Mouse (Mus musculus): ENCODE data around the gene Gm11627. TPM values are rescaled to one million over a fixed set of nuclear protein-coding genes. Genes with fewer than 3 reads are reported as not detected.
"Not testable (repeated sequence)": the region's sequence is repeated elsewhere in the genome, so short reads cannot be mapped to it uniquely, and the experiment has no call there.

Gm11627 gene
- polyA plus RNA-seq, 1 experiment from 2014 or later = 13.8 TPM

GRCm38 (mm10) chr11:102608691-102609090 lies 29.4 kb upstream of the Gm11627 start:
- Histone ChIP-seq H3K9ac (peak overlapping the region; percentile 98), H3K36me3 (peaks cover 4% of the 10 kb centered on the region; the same call in 1 of the 2 replicates), H3K27ac (replicated peaks) (peak overlapping the region; percentile 99), H3K27me3 (replicated peaks) (peaks cover 11% of the 10 kb centered on the region), H3K4me2 (peak overlapping the region; percentile 79), H3K9me3 (no peaks in the 10 kb centered on the region), H3K4me3 (peak overlapping the region; percentile 85), H3K4me1 (peaks cover 43% of the 10 kb centered on the region)
- WGBS = 37% methylated on average over 4 of the region's 4 CpGs
- no peak for ATAC-seq (ENCODE audit: extremely low read depth, insufficient number of reproducible peaks, low FRiP score, low TSS enrichment)

- peak overlapping the region; percentile 85 for H3K4me3 ChIP-seq
- 22% methylated on average over 10 of the region's 10 CpGs for WGBS
- peaks cover 4% of the 10 kb centered on the region; the same call in 1 of the 2 replicates for H3K36me3 ChIP-seq
- H3K9me3 ChIP-seq = no peaks in the 10 kb centered on the region
- peak overlapping the region; percentile 79 for H3K4me2 ChIP-seq
- peak overlapping the region; percentile 99 for H3K27ac ChIP-seq (replicated peaks)
- H3K4me1 ChIP-seq = peaks cover 45% of the 10 kb centered on the region
- no peak for ATAC-seq (ENCODE audit: extremely low read depth, insufficient number of reproducible peaks, low FRiP score, low TSS enrichment)
- peak overlapping the region; percentile 98 for H3K9ac ChIP-seq
- H3K27me3 ChIP-seq (replicated peaks) = peaks cover 11% of the 10 kb centered on the region
These were observed 28.7 kb upstream of the Gm11627 start for GRCm38 (mm10) chr11:102607686-102608548.

- Histone ChIP-seq H3K4me3 (peak overlapping the region; percentile 85), H3K9ac (peak overlapping the region; percentile 98), H3K4me1 (peaks cover 52% of the 10 kb centered on the region), H3K27me3 (replicated peaks) (peaks cover 11% of the 10 kb centered on the region), H3K4me2 (peak overlapping the region; percentile 79), H3K27ac (replicated peaks) (peak overlapping the region; percentile 99)
- ATAC-seq (ENCODE audit: extremely low read depth, insufficient number of reproducible peaks, low FRiP score, low TSS enrichment); H3K9me3 ChIP-seq; H3K36me3 ChIP-seq: not testable (repeated sequence)
- WGBS = 5% methylated on average over 12 of the region's 12 CpGs
These were observed 27.9 kb upstream of the Gm11627 start for GRCm38 (mm10) chr11:102607201-102607600.

- peaks cover 11% of the 10 kb centered on the region for H3K27me3 ChIP-seq (replicated peaks)
- peak overlapping the region; percentile 99 for H3K27ac ChIP-seq (replicated peaks)
- peak overlapping the region; percentile 98 for H3K9ac ChIP-seq
- peak overlapping the region; percentile 85 for H3K4me3 ChIP-seq
- peaks cover 4% of the 10 kb centered on the region; the same call in 1 of the 2 replicates for H3K36me3 ChIP-seq
- no peaks in the 10 kb centered on the region for H3K9me3 ChIP-seq
- no peak for ATAC-seq (ENCODE audit: extremely low read depth, insufficient number of reproducible peaks, low FRiP score, low TSS enrichment)
- under 1% methylated on average over 12 of the region's 12 CpGs for WGBS
- H3K4me1 ChIP-seq = peaks cover 52% of the 10 kb centered on the region
- peak overlapping the region; percentile 79 for H3K4me2 ChIP-seq
These were observed 27.5 kb upstream of the Gm11627 start for GRCm38 (mm10) chr11:102606751-102607171.

GRCm38 (mm10) chr11:102605553-102606416 lies 26.5 kb upstream of the Gm11627 start:
- H3K9ac ChIP-seq = peak overlapping the region; percentile 98
- H3K36me3 ChIP-seq = peaks cover 4% of the 10 kb centered on the region; the same call in 1 of the 2 replicates
- WGBS = under 1% methylated on average over 62 of the region's 62 CpGs
- H3K4me3 ChIP-seq = peak overlapping the region; percentile 85
- peak overlapping the region; percentile 79 for H3K4me2 ChIP-seq
- H3K27ac ChIP-seq (replicated peaks) = peak overlapping the region; percentile 99
- no peaks in the 10 kb centered on the region for H3K9me3 ChIP-seq
- ATAC-seq (ENCODE audit: extremely low read depth, insufficient number of reproducible peaks, low FRiP score, low TSS enrichment) = no peak
- H3K27me3 ChIP-seq (replicated peaks) = peaks cover 11% of the 10 kb centered on the region
- peaks cover 42% of the 10 kb centered on the region for H3K4me1 ChIP-seq

GRCm38 (mm10) chr11:102604777-102605552 lies 25.7 kb upstream of the Gm11627 start:
- Histone ChIP-seq H3K4me3 (peak overlapping the region; percentile 85), H3K27ac (replicated peaks) (peak overlapping the region; percentile 99), H3K9ac (peak overlapping the region; percentile 98), H3K27me3 (replicated peaks) (peaks cover 11% of the 10 kb centered on the region), H3K4me1 (peaks cover 34% of the 10 kb centered on the region), H3K36me3 (peaks cover 4% of the 10 kb centered on the region; the same call in 1 of the 2 replicates), H3K9me3 (no peaks in the 10 kb centered on the region), H3K4me2 (peak overlapping the region; percentile 79)
- under 1% methylated on average over 74 of the region's 74 CpGs for WGBS
- ATAC-seq (ENCODE audit: extremely low read depth, insufficient number of reproducible peaks, low FRiP score, low TSS enrichment) = peak; percentile 6; the same call in 1 of the 2 replicates

- H3K4me1 ChIP-seq = peaks cover 25% of the 10 kb centered on the region
- H3K4me3 ChIP-seq = peak within 1 kb of the TSS; percentile 85
- WGBS = under 1% methylated on average over 31 of the region's 31 CpGs
- ATAC-seq (ENCODE audit: extremely low read depth, insufficient number of reproducible peaks, low FRiP score, low TSS enrichment) = peak; percentile 87
- H3K27ac ChIP-seq (replicated peaks) = peak within 1 kb of the TSS; percentile 99
- peaks cover 4% of the 10 kb centered on the region; the same call in 1 of the 2 replicates for H3K36me3 ChIP-seq
- peak within 1 kb of the TSS; percentile 98 for H3K9ac ChIP-seq
- H3K9me3 ChIP-seq = no peaks in the 10 kb centered on the region
- peak within 1 kb of the TSS; percentile 79 for H3K4me2 ChIP-seq
- H3K27me3 ChIP-seq (replicated peaks) = peaks cover 11% of the 10 kb centered on the region
These were observed 24.8 kb upstream of the Gm11627 start, which contains the start of gene Fzd2 for GRCm38 (mm10) chr11:102604010-102604584. Gene Fzd2, plus strand, starts transcription at chr11:102604396.

GRCm38 (mm10) chr11:102603496-102603850 lies 24.2 kb upstream of the Gm11627 start:
- Histone ChIP-seq H3K4me3 (peak overlapping the region; percentile 85), H3K36me3 (peaks cover 4% of the 10 kb centered on the region; the same call in 1 of the 2 replicates), H3K9me3 (no peaks in the 10 kb centered on the region), H3K4me1 (peaks cover 19% of the 10 kb centered on the region), H3K4me2 (peak overlapping the region; percentile 79), H3K27me3 (replicated peaks) (peaks cover 11% of the 10 kb centered on the region), H3K9ac (peak overlapping the region; percentile 89), H3K27ac (replicated peaks) (peak overlapping the region; percentile 99)
- 4% methylated on average over 10 of the region's 10 CpGs for WGBS
- ATAC-seq (ENCODE audit: extremely low read depth, insufficient number of reproducible peaks, low FRiP score, low TSS enrichment) = 0 out of 2 replicates have a peak, but pooled peaks have one; percentile 49

GRCm38 (mm10) chr11:102602816-102603495 lies 23.7 kb upstream of the Gm11627 start:
- no peaks in the 10 kb centered on the region for H3K9me3 ChIP-seq
- peak overlapping the region; percentile 85 for H3K4me3 ChIP-seq
- peak overlapping the region; percentile 79 for H3K4me2 ChIP-seq
- peaks cover 14% of the 10 kb centered on the region for H3K4me1 ChIP-seq
- 7% methylated on average over 13 of the region's 13 CpGs for WGBS
- H3K9ac ChIP-seq = peak overlapping the region; percentile 89
- peak overlapping the region; percentile 99 for H3K27ac ChIP-seq (replicated peaks)
- ATAC-seq (ENCODE audit: extremely low read depth, insufficient number of reproducible peaks, low FRiP score, low TSS enrichment) = no peak
- H3K27me3 ChIP-seq (replicated peaks) = peaks cover 11% of the 10 kb centered on the region
- peaks cover 4% of the 10 kb centered on the region; the same call in 1 of the 2 replicates for H3K36me3 ChIP-seq

GRCm38 (mm10) chr11:102599912-102600311 lies 20.7 kb upstream of the Gm11627 start:
- WGBS = 78% methylated on average over 3 of the region's 3 CpGs
- Histone ChIP-seq H3K4me3 (no peak overlapping the region), H3K9ac (no peak overlapping the region), H3K27ac (replicated peaks) (no peak overlapping the region), H3K36me3 (no peaks in the 10 kb centered on the region), H3K4me1 (peaks cover 21% of the 10 kb centered on the region), H3K27me3 (replicated peaks) (no peaks in the 10 kb centered on the region; the same call in 1 of the 2 replicates), H3K4me2 (no peak overlapping the region), H3K9me3 (no peaks in the 10 kb centered on the region)
- no peak for ATAC-seq (ENCODE audit: extremely low read depth, insufficient number of reproducible peaks, low FRiP score, low TSS enrichment)
